Mouse (Mus musculus) hindbrain, postnatal 0 days (tissue): ENCODE measurements at regions not wholly inside any gene's neighbourhood (a gene's known extent, or its start where the extent isn't known, plus 50 kb on each side); places are given as distances from the start of the nearest gene placed in this dataset.

Experiments used
- ATAC-seq: fragments of 200-750 bp; cut with Nextera tagmentation; 2 replicates; pipeline ENCODE4 v1.8.0; 2017; ENCODE audit warnings: mild to moderate bottlenecking, moderate TSS enrichment, moderate library complexity
- DNase-seq: peaks from one replicate; pipeline ENCODE4 v3.0.0-alpha.2; 2015; ENCODE audit warnings: low spot score
- H3K27ac ChIP-seq: fragments of 300-500 bp; sonication (generic); 2 replicates; pipeline ENCODE4 v1.5.1; 2014; ENCODE audit warnings: mild to moderate bottlenecking
- H3K27me3 ChIP-seq: fragments of 300-500 bp; sonication (generic); 2 replicates; pipeline ENCODE4 v1.6.1; 2014; ENCODE audit warnings: low read length, mixed read lengths; ENCODE audit not compliant: insufficient read depth
- H3K36me3 ChIP-seq: fragments of 300-500 bp; sonication (generic); 2 replicates; pipeline ENCODE4 v1.6.1; 2014; ENCODE audit warnings: low read length, mixed read lengths; ENCODE audit not compliant: insufficient read depth
- H3K4me1 ChIP-seq: fragments of 300-500 bp; sonication (generic); 2 replicates; pipeline ENCODE4 v1.6.1; 2014; ENCODE audit warnings: antibody characterized with exemption, low read length, mixed read lengths; ENCODE audit not compliant: insufficient read depth
- H3K4me2 ChIP-seq: fragments of 300-500 bp; sonication (generic); 2 replicates; pipeline ENCODE4 v1.6.1; 2014; ENCODE audit warnings: low read depth, mild to moderate bottlenecking, low read length, moderate library complexity, mixed read lengths
- H3K4me3 ChIP-seq: fragments of 300-500 bp; sonication (generic); 2 replicates; pipeline ENCODE4 v1.5.1; 2014; ENCODE audit warnings: low read length
- H3K9ac ChIP-seq: fragments of 300-500 bp; sonication (generic); replicated peaks from 2 replicates; pipeline ENCODE4 v1.6.1; 2014; ENCODE audit warnings: mild to moderate bottlenecking, low read length, moderate library complexity, mixed read lengths
- H3K9me3 ChIP-seq: fragments of 300-500 bp; sonication (generic); 2 replicates; pipeline ENCODE4 v1.6.1; 2016; ENCODE audit warnings: low read length, mixed read lengths
- CTCF ChIP-seq: IDR thresholded peaks from 2 replicates; pipeline ENCODE4 v1.5.1; 2016; ENCODE audit warnings: antibody characterized with exemption, control low read depth, low read depth
- WGBS: fragments of 180-500 bp; shearing (Covaris S2); extraction: QIAGEN DNeasy Blood & Tissue Kit; methylation state at CpG from one replicate; pipeline ENCODE4 v1.1.7; 2014; 5-methylcytosine and 5-hydroxymethylcytosine counted together

DNA sequence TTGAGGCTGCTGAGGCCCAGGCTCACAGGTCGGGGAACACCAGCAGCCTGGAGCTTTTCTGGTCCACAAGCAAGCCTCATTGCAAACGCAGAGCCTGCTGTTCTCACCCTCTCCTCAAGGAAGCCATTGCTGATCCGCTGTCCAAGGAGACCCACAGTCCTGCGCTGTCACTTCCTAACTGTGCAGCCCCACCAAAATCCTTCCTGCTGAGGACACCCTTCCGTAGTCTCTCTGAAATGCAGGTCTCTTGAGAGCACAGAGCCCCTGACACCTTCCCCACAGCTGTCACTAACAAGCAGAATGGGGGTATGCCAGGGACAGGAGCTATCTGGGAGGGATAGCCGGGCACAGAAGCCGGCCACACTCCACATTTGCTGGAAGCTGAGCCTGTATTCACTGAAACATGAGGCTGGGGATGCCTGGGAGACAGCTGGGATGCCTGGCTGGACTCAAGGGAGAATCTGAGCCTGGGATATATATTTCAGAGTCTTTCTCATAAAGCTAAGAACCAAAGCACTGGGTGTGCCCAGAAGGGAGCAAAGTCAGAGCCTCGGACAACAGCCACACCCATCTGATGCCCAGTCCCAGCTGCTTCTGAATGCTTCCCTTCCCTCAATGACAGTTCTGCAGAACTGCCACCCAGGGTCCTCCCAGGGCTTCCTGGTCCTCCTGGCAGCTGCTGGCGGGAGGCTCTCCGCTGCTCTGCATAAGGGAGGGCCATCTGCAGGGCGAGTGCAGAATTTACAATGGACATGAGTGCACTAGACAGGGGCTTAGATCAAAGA is 162.6 kb downstream of the Rpl14 start:
- H3K27me3 ChIP-seq: no peaks in the 10 kb centered on the region
- ATAC-seq (peak; percentile 72), DNase-seq (peak; percentile 67)
- no peak overlapping the region for H3K4me3 ChIP-seq
- 41% methylated on average over 11 of the region's 11 CpGs for WGBS
- H3K4me1 ChIP-seq: peaks cover 20% of the 10 kb centered on the region; the same call in 1 of the 2 replicates
- no peak overlapping the region for H3K27ac ChIP-seq
- no peaks in the 10 kb centered on the region for H3K36me3 ChIP-seq
- no peak overlapping the region for H3K9ac ChIP-seq
- no peak overlapping the region for H3K4me2 ChIP-seq
- no peaks in the 10 kb centered on the region for H3K9me3 ChIP-seq
- peak; percentile 68 for TF ChIP-seq CTCF

DNA sequence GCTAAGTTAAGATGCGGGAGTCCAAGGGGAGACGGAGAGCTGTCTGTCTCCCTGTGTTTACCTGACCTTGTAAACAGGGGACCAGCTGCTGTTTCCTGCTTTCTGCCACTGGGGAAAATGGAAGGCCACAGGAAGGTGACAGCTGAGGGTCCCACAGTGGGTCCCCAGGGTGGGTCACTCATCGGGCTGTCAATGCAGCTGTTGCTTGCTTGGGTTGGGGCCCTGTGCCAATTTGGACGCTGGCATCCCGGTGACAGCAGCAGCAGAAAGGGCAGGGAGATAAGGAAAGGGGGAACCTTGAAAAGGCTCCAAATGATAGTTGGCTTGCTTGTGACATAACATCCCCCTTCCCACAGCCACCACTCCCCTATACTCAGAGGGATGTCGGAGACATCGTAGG is 164.0 kb downstream of the Rpl14 start:
- WGBS: 47% methylated on average over 7 of the region's 7 CpGs
- no peaks in the 10 kb centered on the region for H3K36me3 ChIP-seq
- no peak overlapping the region for H3K4me3 ChIP-seq
- peaks cover 28% of the 10 kb centered on the region; the same call in 1 of the 2 replicates for H3K4me1 ChIP-seq
- TF ChIP-seq CTCF: no peak
- no peak overlapping the region for H3K27ac ChIP-seq
- H3K4me2 ChIP-seq: no peak overlapping the region
- DNase-seq (no peak), ATAC-seq (no peak)
- H3K9me3 ChIP-seq: no peaks in the 10 kb centered on the region
- no peak overlapping the region for H3K9ac ChIP-seq
- H3K27me3 ChIP-seq: no peaks in the 10 kb centered on the region

DNA sequence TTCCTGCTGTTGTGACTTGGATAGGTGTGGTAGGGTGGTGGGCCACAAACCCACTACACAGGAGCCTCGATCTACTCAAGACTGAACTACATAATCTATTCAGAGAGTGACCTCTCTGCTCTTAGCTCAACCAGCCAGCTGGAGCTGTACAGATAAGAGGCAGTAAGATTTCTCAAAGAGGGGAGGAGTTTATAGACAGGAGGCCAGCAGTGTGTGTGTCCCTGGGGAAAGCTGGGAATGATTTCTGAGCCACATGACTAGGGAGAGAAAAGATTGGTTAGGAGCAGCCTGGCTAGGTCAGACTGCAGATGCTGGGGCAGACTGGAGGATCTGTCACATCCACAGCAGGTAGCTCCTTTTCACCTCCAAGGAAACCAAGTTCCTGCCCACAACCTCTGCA is 166.7 kb downstream of the Rpl14 start:
- no peak for TF ChIP-seq CTCF
- DNase-seq (no peak), ATAC-seq (no peak)
- H3K9ac ChIP-seq: no peak overlapping the region
- no peak overlapping the region for H3K4me3 ChIP-seq
- no peaks in the 10 kb centered on the region for H3K9me3 ChIP-seq
- no peak overlapping the region for H3K4me2 ChIP-seq
- no peak overlapping the region for H3K27ac ChIP-seq
- no peaks in the 10 kb centered on the region for H3K27me3 ChIP-seq
- WGBS: 42% methylated on average over 1 of the region's 1 CpGs
- no peaks in the 10 kb centered on the region for H3K36me3 ChIP-seq
- H3K4me1 ChIP-seq: peaks cover 28% of the 10 kb centered on the region; the same call in 1 of the 2 replicates

DNA sequence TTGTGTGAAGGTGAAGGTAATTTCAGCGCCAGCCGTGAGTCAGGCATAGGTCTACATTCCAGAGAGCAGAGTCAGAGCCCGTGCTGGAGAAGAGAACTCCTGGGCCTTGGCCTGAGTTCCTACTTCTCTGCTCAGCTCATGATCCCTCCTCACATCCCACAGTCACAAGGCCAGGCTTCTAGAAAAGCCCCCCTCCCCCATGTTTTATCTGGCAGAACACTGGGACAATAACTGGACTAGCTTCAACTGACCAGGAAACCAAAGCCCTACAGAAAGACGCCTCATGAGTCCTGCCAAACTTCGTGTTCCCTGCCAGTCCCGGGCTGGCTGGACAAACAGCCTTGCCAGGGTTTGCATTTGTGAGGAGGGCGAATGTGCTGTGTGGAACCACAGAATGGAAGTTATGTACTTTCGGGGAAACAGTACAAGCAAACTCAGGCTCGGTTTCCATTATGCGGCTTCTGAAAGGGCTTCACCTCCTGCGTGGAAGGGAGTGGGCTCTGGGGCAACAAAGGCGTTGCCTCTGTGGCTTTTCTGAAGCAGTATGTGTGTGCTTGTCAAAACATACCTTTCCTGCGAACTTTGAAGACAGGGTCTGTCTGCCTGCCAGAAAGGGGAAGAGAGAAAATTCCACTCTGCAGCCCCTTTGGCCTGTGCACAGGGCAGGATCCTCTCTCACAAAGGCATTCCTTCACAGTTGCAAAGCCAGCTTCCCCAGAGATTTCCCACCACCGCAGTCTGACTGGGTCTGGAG is 168.1 kb downstream of the Rpl14 start:
- H3K9me3 ChIP-seq: no peaks in the 10 kb centered on the region
- H3K4me1 ChIP-seq: peaks cover 18% of the 10 kb centered on the region; the same call in 1 of the 2 replicates
- no peaks in the 10 kb centered on the region for H3K27me3 ChIP-seq
- 35% methylated on average over 14 of the region's 14 CpGs for WGBS
- no peak for TF ChIP-seq CTCF
- ATAC-seq: peak; percentile 87
- H3K4me2 ChIP-seq: no peak overlapping the region
- no peaks in the 10 kb centered on the region for H3K36me3 ChIP-seq
- peak overlapping the region; percentile 82 for H3K27ac ChIP-seq
- no peak overlapping the region for H3K4me3 ChIP-seq
- H3K9ac ChIP-seq: no peak overlapping the region
- peak; percentile 80 for DNase-seq

GRCm38 (mm10) chr9:120739953-120740524 is 168.8 kb downstream of the Rpl14 start:
- 49% methylated on average over 6 of the region's 6 CpGs for WGBS
- no peak overlapping the region for H3K4me3 ChIP-seq
- no peak overlapping the region for H3K9ac ChIP-seq

DNA sequence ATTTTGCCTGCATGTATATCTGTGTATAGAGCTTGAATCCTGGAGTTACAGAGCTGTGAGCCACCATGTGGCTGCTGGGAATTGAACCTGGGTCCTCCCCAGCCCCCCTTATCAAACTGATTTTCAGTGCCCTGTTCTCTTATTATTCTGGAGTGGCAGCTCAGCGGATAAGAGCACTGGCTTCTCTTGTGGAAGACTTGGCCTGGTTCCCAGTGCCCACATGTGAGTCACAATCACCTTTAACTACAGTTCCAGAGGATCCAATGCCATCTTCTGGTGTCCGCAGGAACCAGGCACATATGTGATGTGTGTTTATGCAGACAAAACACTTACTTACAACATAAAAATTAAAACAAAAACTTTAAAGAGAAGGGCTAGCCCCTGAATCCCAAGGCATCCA is 170.3 kb downstream of the Rpl14 start:
- Histone ChIP-seq H3K27me3 (no peaks in the 10 kb centered on the region), H3K36me3 (no peaks in the 10 kb centered on the region), H3K4me2 (no peak overlapping the region), H3K4me3 (no peak overlapping the region), H3K27ac (no peak overlapping the region), H3K9me3 (no peaks in the 10 kb centered on the region), H3K4me1 (peaks cover 10% of the 10 kb centered on the region; the same call in 1 of the 2 replicates), H3K9ac (no peak overlapping the region)
- ATAC-seq (no peak), DNase-seq (no peak)
- TF ChIP-seq CTCF: no peak
- WGBS: 71% methylated on average over 2 of the region's 2 CpGs

More at GRCm38 (mm10) chr9:120739953-120740524, 168.8 kb downstream of the Rpl14 start:
- no peak for TF ChIP-seq CTCF
- Histone ChIP-seq H3K4me1 (peaks cover 13% of the 10 kb centered on the region; the same call in 1 of the 2 replicates), H3K9me3 (no peaks in the 10 kb centered on the region), H3K27ac (peak overlapping the region; percentile 82), H3K4me2 (no peak overlapping the region), H3K36me3 (no peaks in the 10 kb centered on the region), H3K27me3 (no peaks in the 10 kb centered on the region)
- DNase-seq: no peak
- no peak for ATAC-seq
